Mouse (Mus musculus): ENCODE measurements around the gene Traf6.
"Not testable (repeated sequence)": the region's sequence is repeated elsewhere in the genome, so short reads cannot be mapped to it uniquely, and the experiment has no call there.

Gene Traf6

GRCm38 (mm10) chr2:101693577-101694215 lies 15.5 kb downstream of the Traf6 start:
- DNase-seq (ENCODE audit: low spot score), result peak; percentile 24

GRCm38 (mm10) chr2:101695584-101695983 lies 17.4 kb downstream of the Traf6 start:
- DNase-seq (ENCODE audit: low spot score), result no peak

- no peak for DNase-seq (ENCODE audit: low spot score)
These were observed 21.1 kb downstream of the Traf6 start for GRCm38 (mm10) chr2:101699284-101699683.

- DNase-seq (ENCODE audit: low spot score), result no peak
These were observed 27.8 kb downstream of the Traf6 start for GRCm38 (mm10) chr2:101705941-101706485.

- no peak for DNase-seq (ENCODE audit: low spot score)
These were observed 33.4 kb downstream of the Traf6 start for GRCm38 (mm10) chr2:101711608-101712007.

GRCm38 (mm10) chr2:101715650-101716323 lies 37.6 kb downstream of the Traf6 start:
- no peak for DNase-seq (ENCODE audit: low spot score)

GRCm38 (mm10) chr2:101717162-101717561 lies 38.9 kb downstream of the Traf6 start:
- DNase-seq (ENCODE audit: low spot score), result no peak

- DNase-seq (ENCODE audit: low spot score), result no peak
These were observed 43.6 kb downstream of the Traf6 start for GRCm38 (mm10) chr2:101721835-101722234.

GRCm38 (mm10) chr2:101722370-101723332 lies 44.4 kb downstream of the Traf6 start:
- no peak for DNase-seq (ENCODE audit: low spot score)

- no peak for DNase-seq (ENCODE audit: low spot score)
These were observed 45.2 kb downstream of the Traf6 start for GRCm38 (mm10) chr2:101723333-101723881.

- no peak for DNase-seq (ENCODE audit: low spot score)
These were observed 49.6 kb downstream of the Traf6 start for GRCm38 (mm10) chr2:101727787-101728186.

GRCm38 (mm10) chr2:101729472-101729871 lies 51.2 kb downstream of the Traf6 start:
- DNase-seq (ENCODE audit: low spot score), result no peak

GRCm38 (mm10) chr2:101730972-101731371 lies 52.7 kb downstream of the Traf6 start:
- DNase-seq (ENCODE audit: low spot score), result no peak

GRCm38 (mm10) chr2:101732777-101733210 lies 54.6 kb downstream of the Traf6 start:
- peak; percentile 3 for DNase-seq (ENCODE audit: low spot score)

GRCm38 (mm10) chr2:101733564-101733963 lies 55.3 kb downstream of the Traf6 start:
- DNase-seq (ENCODE audit: low spot score), result no peak

- DNase-seq (ENCODE audit: low spot score), result no peak
These were observed 61.7 kb downstream of the Traf6 start for GRCm38 (mm10) chr2:101739914-101740313.

- DNase-seq (ENCODE audit: low spot score), result no peak
These were observed 63.4 kb downstream of the Traf6 start for GRCm38 (mm10) chr2:101741653-101742052.

- DNase-seq (ENCODE audit: low spot score), result no peak
These were observed 64.0 kb downstream of the Traf6 start for GRCm38 (mm10) chr2:101742072-101742860.

- not testable (repeated sequence) for DNase-seq (ENCODE audit: low spot score)
These were observed 67.4 kb downstream of the Traf6 start for GRCm38 (mm10) chr2:101745656-101746055.

GRCm38 (mm10) chr2:101746537-101746936 lies 68.3 kb downstream of the Traf6 start:
- no peak for DNase-seq (ENCODE audit: low spot score)
